Mouse (Mus musculus) cerebellum, postnatal 14 days (tissue): ENCODE data around the gene Ecd.

ENCODE experiments used
- DNase-seq, 2 experiments: peaks; one replicate each; pipeline ENCODE4 v3.0.0; 2021; ENCODE audit warnings: mixed read lengths in 2 of 2

Ecd gene

DNA sequence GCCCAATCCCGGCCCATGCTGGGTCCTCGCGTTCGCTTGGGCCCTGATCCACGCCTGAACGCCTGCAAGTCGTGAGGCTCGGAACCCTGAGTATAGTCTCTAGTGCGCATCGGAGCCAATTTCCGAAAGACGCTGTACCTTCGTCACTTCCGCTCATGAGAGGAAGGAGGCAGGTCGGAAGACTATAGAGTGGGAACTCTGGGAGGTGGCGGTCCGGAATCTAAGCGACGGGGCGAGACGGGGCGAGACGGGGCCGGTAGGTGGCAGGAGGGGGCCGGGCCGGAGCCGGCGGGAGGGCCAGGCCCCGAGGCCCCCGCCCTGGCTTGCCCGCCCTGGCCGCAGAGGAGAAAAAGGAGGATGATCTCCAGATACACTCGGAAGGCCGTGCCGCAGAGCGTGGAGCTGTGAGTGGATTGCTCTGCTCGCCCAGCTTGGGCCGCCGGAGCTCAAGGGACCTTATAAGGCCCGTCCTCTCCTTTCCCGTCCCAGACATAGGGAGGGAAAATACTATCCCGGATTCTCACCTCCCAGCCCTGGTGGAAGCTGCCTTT, at the start of gene Ecd, which contains the start of gene Fam149b:
Ecd (minus strand) TSS at position 131 of the 551 bp plus-strand sequence.
Fam149b (plus strand) TSS at position 172 of the 551 bp plus-strand sequence.
- peak; percentile 96 for DNase-seq

DNA sequence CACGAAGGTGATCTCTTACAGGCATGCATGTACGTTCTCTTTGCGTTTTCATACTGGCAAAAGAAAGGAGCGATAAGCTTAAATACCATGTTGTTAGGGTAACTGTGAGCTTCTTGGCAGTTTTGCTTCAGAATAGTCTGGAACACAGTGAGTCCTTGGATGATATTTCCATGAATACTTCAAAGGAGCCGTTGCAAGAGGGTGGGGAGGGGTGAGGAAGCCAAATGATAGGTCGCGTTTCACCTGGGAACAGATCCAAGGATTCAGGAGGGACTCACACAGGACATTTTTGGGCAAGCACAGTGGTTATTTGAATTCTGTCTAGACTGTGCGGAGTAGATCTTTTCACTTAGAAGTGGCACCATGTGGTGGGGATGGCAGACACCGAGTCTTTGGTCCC, 49.3 kb upstream of the Ecd start:
- no peak for DNase-seq

DNA sequence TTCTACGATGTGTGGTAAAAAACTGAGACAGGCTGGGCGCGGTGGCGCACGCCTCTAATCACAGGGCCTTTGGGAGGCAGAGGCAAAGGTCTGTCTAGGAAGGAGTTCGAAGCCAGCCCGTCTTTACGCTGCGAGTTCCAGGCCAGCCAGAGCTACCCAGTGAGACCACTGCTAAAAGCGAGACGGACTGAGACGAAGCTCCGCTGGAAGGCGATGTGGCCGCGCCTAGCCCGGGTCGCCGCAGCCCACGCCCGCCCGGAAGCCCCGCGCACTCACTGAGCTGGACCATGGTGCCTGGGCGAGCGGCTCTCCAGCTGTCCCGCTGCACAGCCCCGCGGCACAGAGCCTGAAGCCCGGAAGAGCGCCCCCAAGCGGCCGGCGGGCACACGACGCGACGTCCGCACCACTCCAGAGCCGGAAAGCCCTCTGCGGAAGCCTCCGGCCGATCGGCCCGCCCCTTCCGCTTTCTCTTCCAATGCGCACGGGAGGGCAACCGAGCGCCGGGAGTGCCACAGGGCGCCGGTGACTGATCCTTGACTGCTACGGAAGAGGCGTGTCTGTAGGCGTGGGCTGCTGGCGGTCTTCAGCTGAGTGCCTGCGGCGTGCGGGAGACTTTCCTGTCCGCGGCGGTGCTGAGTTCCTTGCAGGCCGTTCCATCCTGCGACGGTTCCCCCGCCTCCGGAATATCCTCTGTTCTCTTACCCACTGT, 45.4 kb upstream of the Ecd start, which contains the start of gene Mrps16:
Mrps16 (minus strand) TSS at position 430 of the 709 bp plus-strand sequence.
- peak; percentile 95 to 96 for DNase-seq

DNA sequence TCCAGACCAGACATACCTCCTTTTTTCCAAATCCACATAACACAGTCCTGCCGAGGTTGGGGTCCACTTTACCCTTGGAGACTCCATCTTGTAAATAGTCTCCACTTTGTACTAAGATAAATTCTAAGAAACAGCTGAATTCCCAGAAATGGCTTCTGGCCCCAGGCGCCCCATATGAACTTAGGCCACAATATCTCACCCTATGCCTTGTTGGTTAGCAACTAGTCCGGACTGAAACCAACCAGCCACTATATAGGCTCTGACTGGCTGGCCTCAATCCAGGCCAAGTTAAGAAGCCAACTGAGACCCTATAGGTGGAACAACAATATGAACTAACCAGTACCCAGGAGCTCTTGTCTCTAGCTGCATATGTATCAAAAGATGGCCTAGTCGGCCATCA, 44.4 kb upstream of the Ecd start:
- DNase-seq, result peak; percentile 29 to 31

DNA sequence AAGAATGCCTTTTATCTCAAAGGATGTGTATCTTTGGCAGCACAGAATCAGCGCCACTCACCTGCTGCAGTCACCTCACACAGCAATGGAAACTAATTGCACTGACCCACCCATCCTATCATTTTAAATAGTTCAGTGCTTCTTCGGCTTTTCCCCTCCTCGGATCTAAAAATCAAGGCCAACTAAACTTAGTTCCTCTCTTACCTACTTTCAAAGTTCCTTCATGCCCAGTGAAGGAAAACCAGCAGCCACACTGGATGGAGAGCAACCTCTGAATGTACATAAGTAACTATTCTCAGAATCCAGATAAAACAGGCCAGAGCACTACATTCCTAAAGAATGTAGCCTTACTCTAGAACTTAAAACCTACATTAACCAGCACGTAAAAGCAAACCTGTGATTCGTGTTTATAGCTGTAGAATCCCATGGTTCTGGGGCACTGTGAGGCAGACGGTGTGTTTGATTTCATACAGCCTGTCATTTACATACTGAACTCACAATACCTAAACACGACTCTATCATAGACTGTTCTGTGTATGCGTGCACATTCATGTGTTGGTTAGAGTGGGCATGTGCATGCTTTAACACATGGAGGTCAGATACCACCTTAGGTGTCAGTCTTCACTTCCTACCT, 41.6 kb upstream of the Ecd start:
- no peak for DNase-seq

DNA sequence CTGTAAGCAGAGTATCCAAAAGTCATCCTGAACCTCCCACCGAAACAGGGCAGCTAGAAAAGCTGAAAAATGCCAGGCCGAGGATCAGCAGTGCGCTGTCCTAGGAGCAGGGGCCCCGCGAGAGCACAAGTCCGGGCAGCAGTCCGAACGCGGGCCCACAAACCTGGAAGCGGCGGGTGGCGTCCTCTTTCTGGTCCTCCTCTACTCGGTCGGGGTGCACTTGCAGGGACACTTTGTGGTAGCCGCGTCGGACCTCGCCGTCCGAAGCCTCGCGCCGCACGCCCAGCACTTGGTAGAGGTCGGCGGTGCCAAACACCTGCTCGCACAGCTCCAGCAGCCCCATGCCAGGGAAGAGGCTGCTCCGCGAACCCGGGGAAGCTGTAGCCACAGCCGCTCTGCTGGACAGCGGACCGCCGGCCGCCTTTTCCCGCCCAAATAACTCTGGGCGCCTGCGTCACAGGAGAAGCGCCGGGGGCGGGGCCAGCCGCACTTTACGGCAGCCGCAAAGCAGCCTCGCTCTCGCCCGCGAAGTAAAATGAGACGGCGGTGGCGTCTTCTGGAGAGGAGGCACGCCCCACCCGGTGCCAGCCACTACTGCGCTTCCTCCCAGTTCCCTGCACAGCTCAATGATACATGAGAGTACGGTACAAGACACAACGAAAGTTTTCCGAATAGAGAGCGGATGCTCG, 40.7 kb upstream of the Ecd start, which contains the start of gene Dnajc9:
Dnajc9 (minus strand) TSS at position 470 of the 689 bp plus-strand sequence.
- peak; percentile 97 for DNase-seq

DNA sequence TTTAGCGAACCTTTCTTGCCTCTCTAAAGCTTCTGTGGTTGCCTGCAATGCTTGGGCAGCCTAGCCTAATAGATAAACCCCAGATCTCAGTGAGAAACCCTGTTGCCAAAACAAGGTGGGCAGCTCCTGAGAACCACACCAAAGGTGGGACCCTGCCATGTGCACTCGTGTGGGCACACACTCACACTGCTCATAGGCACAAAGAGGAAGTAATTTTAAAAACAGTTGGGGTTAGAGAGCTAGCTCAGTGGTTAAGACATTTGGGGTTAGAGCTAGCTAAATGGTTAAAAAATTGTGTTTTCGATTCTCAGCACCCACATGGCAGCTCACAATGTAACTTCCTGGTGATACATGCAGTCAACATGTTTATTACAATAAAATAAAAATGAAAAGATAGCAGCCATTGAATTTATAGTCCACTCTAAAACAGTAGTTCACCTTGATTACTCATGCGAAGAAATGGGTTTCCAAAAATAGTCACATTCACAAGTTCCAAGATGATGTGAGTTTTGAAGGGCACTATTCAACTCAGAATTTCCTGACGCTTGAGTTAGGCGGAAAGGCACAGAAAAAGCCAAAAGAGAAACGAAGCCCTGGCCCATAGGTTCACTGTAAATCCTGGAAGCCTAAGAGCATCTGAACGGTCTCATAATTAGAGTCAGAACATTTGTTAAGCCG, 32.0 kb upstream of the Ecd start:
- DNase-seq, result no peak

DNA sequence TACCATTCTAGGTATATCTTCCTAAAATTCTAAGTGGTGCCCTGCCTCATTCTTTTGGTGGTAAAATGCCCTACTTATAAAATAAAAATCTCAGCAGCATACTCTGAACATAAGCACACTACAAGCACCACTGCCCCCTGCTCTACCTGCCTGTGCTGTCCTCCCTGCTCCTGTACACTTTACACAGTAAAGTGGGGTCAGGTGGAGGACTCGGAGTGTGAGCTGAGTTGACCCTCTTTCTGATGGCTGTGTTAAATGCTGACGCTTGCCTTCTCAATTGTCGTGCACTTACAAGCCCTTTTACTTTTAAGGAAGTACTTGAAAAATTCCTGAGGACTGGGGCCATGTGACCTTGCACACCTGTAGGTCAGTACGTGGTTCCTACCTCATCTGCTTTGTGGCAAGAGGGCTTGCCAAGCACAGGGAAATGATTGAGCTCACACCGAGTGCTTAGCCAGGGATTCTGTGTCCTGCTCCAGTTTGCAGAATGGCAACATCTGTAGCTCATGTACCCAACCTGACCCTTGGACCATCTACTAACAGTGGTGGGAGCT, 31.2 kb upstream of the Ecd start:
- no peak for DNase-seq

DNA sequence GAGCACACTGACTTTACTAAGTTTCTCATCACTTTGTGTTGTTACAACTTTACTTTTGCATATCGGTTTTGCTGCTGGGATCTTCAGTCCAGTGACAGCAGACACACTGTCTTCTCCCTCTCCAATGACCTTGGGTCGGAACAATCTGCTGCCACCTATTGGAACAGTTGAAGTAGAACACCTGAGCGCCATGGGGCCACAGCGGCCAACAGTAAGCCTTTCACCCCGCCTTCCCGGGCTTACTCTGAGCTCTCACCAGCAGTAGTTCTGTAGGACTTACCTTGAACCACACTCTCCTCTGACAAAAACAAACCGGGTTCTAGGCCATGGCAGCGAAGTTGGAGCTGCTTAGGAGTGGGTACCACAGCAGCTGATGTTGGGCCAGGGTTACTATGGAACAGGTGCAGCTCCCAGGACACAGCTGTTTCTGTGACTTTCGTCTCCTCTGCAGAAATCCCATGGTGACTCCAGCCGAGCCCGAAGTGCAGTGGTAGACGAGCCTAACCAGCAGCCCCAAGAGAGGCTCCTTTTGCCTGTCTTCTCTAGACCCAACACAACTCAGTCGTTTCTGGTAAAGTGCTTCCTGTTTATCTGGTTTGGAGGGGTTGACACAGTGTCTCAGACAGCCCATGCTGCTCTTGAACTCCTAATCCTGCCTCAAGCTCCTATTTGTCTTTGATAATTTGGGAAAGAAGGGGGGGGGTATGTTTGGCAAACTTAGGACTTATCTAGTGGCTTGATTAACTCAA, 30.6 kb upstream of the Ecd start:
- DNase-seq, result peak; percentile 48 to 59

DNA sequence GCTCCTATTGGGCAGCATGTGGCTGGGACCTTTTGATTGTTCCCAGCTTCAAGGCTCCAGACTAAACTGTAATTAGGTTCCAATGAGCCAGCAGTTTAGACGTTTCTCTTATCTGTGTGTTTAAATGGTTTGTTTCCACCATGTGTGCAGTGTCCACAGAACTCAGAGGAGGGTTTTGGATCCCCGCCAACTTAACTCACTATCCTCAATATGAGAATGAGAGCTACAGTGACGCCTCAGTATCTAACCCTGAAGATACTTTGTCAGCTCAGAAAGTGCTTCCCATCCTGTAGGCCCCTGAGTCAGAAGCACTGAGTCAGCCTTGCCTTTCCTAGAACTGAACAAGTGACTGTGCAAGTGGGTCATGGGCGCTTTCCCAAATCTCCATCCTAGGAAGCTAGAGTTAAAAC, 29.2 kb upstream of the Ecd start:
- no peak for DNase-seq

DNA sequence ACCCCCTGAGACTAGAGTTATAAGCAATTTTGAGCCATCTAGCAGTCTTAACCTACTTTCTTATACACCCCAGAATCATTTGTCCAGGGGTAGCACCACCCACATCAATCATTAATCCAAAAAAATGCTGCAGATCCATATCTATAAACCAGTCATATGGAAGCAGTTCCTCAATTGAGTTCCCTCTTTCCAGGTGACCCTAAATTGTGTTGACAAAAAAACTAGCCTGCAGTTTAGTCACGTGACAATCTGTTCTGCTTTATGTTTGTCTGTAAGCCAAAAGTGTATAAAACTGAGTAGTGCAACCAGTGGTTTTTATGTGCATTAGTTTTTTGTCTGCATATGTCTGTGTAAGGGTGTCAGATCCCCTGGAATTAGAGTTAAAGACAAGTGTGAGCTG, 23.9 kb upstream of the Ecd start:
- DNase-seq, result no peak

DNA sequence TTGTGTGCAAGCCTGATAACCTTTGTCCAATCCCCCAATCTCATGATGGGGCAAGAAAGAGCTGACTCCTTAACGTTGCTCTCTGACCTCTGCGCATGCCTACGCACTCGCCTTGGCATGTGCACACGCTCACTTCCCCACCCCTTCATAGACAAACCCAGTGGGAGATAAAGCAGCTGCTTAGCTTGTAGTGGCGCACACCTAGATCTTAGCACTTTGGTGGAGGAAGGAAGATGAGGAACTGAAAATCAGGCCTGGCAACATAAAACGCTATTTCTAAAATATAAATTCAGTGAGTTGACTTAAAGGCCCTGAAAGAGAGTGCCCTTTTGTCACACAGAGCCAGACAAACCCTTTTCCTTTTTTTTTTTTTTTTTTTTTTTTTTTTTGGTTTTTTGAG, 22.9 kb upstream of the Ecd start:
- no peak for DNase-seq

DNA sequence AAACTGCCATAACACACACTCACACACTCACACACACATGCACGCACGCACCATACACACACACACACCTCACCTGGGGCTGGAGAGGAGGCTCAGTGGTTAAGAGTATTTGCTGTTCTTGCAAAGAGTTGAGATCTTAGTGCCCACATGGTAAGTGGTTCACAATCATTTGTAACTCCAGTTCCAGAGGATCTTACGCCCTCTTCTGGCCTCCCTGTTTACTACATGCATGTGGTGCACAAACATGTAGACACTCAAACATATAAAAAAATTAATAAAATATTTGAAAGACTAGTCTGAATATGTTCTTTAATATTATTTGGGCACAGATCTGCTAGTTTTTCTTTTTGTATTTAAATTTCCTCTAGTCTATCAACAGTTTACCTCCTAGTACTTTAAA, 20.4 kb upstream of the Ecd start:
- DNase-seq, result no peak

DNA sequence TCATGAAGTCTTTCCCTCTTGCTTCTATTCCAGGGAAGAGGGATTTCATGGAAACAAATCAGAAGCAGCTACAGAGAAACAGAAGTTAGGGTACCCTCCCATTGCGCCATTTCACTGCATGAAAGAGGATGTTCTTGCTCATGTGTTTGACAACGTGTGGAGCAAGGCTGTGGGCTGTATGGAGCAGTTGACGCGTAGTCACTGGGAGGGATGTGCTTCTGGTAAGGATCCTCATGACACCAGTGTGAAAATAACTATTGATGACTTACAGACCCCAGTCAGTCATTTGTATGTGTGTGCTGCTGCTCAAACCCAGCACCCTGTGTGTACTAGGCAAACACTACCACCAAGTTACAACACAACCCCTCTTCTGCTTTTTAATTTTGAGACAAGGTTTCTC, 15.3 kb upstream of the Ecd start:
- no peak for DNase-seq

DNA sequence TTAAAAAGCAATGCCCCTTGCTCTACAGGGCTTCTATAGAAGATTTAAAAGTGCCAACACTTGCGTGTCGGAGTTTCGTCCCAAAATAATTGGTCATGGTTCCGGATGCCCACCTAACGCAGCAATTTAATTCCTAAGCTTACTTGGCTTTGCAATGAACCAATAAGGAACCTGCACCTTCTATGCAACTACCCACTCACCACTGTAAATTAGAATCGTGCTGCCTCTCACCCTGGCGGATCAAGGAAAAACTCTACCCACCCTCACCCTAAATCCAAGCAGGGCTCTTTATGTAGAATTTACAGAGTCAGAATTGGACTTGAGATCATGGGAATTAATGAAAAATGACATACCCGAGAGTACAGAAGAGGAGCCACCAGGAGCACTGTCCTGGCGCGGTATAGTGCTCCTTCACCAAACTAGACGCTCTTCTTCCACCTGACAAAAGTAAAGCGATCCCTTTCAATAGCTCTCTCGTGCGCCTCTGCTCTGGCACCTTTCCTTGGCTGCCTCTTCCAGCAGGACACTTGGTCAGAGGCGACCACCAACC, 405 bp downstream of the Ecd start:
- DNase-seq, result no peak

DNA sequence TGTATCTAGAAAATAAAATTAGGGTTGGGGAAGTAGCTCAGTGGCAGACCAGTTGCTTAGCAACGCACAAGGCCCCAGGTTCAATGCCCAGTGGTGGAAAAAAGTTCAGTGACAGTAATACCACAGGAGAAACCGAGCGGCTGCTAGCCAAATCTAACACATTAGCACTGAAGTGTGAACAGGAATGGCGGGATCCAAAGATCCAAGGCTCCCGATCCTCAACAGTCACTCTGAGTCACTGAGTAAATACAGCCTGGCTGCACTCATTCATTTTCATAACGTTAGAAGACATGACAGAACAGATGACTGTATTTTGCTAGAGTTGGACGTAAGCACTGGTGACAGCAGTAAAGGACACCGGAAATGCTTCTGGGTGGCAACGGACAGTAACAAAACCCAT, 2.0 kb downstream of the Ecd start:
- DNase-seq, result no peak

DNA sequence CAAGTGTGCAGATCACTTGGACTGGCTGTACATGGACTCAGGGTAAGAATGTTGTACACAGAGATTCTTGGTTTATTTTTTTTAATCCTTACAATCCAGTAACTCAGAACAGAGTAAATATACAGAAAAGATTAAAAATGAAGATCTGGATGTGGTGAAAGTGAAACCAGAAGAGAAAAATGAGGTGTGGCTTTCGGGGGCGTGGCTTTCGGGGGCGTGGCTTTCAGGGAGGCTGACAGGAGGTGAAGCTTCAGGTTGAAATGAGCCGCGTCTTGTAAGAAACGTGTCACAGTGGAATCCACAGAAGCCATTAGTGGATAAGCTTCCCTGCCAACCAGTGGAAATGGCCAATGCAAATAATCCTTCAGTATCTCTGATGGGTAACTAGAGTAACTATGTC, 7.1 kb downstream of the Ecd start:
- no peak for DNase-seq

DNA sequence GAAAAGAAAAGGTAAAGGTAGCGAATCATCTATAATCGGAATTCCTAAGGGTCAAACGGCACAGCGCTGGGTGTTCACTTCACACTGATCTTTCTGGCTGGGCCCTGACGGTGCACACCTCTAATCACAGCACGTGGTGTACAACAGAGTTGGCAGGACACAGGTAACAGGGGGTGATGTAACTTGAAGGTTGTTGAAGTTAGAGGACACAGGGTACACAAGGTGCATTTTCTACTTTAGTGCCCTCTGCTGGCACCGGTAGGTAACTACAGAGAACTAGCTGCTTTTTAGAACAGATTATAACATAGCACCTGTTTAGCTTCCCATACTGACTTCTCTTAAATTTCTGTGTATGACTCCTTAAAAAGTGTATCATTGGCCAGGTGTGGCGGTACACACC, 7.8 kb downstream of the Ecd start:
- DNase-seq, result peak; percentile 26 to 39

DNA sequence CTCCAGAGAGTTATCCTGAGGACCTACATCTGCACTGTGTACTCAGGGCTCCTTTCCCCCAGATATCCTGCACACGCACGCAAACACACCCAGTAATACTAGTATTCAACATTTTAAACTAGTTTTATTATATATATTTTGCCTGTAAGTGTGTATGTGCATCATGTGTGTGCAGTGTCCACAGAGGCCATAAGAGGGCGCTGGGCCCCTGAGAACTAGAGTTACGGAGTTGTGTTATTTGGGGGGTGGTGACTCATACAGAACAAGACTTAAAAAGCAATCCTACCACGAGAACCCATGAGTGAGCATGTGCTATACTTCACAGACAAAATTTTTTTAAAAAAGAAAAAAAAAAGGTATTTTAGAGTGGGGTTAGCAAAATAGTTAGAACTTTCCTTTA, 8.5 kb downstream of the Ecd start:
- DNase-seq, result no peak

DNA sequence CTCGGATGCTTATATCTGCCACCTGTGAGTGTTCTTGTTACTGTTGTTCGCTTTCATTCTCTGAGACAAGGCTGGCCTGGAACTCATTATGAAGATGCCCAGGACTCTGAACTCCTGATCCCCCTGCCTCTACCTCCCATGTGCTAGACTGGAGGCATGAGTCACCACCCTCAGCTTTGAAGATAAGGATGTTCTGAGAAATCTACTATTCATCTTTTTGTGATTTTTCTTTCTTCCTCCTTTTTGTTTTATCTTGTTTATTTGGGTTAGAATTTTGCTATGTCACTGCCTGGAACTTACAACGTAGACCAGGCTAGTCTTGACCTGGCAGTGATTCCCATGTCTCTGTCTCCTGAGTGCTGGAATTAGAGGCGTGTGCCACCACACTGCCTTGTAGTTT, 16.6 kb downstream of the Ecd start:
- no peak for DNase-seq

DNA sequence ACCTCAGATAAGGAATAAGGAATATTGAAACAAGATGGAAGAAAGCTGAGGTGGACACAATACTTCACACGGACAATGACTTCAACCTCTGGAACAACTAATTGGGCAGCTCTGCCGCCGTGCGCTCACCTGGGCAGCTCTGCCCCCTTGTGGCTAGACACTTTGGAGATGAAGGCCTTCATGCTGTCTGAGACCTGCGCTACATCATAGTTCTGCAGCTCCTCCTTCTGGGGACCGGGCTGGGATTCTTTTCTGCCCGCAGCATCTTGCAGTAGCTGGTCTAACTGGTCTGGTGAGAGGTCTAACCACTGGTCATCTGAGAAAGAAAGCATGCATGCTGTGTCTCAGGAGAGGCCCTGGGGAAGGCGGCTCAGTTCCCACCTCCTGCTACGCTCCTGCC, 19.4 kb downstream of the Ecd start:
- peak in 1 of 2 experiments; percentile 15 for DNase-seq

DNA sequence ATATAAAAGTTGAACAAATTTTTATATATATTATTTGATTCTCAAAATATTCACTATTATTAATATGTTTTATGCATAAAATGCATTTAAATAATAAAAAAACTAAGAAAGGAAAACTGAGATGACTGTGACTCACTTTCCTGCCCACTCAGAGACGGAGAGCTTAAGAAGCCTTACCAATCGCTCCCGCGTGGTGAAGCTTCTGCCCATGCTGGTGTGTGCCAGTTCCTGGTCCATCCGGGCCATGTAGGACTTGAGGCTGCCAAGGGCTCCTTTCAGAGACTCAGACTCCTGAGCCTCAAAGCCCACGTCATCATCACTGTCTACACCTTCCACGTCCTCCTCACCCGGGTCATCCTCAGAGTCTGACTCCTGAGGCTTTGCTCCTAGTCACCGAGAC, 23.7 kb downstream of the Ecd start:
- DNase-seq, result no peak
